In the genomic region with DNA sequence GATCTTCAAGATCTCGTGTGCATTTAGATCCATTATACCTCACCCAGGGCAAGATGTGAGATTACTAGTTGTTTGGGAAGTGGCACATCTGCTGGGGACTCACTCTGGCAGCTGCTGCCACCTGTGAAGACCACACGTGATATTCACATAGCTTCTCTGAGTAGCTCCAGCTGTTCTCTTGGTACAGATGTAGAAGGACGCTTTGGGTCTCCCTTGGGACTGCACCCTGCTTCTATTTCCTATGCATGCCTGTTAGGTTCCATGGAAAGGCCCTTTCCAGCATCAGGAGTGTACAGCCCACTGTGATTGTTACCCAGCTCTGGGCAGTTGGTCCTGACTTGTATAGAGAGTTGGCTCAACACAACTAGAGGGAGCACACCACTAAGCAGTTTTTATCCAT, we compare ENCODE assay signal across 25 mouse cellular contexts. TPM values are rescaled to one million over a fixed set of nuclear protein-coding genes. Genes with fewer than 3 reads are reported as not detected.
DNase-seq lines count a peak whose midpoint lies in the region; ATAC-seq and TF ChIP-seq lines count a peak whose summit lies in the region.
"Had no signal": no experiment of that assay in that cellular context is flagged by ENCODE, and none has a peak within 500 bp of the region (broad histone marks: within the 10 kb centered on the region; RNA-seq: fewer than 3 reads in every experiment).

No protein-coding gene starts in this region.

- no peak overlapping the region for H3K27ac ChIP-seq in CH12.LX (ENCODE audit: insufficient read depth, low read depth)
- no peak overlapping the region for H3K27ac ChIP-seq in thymus, adult 2 months (ENCODE audit: control insufficient read depth, insufficient read depth, low read length)
- no peak overlapping the region for H3K27ac ChIP-seq in lung, postnatal 0 days (ENCODE audit: low read length)
- H3K27ac ChIP-seq in midbrain, postnatal 0 days (ENCODE audit: low read depth, low read length) = no peak overlapping the region
- H3K27ac ChIP-seq: embryonic facial prominence, embryonic 15.5 days; forebrain, embryonic 10.5 days; gastrocnemius, adult 2 months; heart, embryonic 10.5 days; hindbrain, embryonic 13.5 days; hindbrain, postnatal 0 days had no signal

- H3K4me2 ChIP-seq in CH12.LX (ENCODE audit: insufficient read depth, low read depth, poor library complexity, severe bottlenecking) = no peak overlapping the region
- H3K4me2 ChIP-seq in lung, postnatal 0 days (replicated peaks; ENCODE audit: low read depth, low read length) = no peak overlapping the region
- H3K4me2 ChIP-seq in midbrain, postnatal 0 days (ENCODE audit: low read depth, low read length, poor library complexity, severe bottlenecking) = no peak overlapping the region
- H3K4me2 ChIP-seq: embryonic facial prominence, embryonic 15.5 days; hindbrain, embryonic 13.5 days had no signal

- H3K9ac ChIP-seq in CH12.LX (ENCODE audit: insufficient read depth, low read depth) = no peak overlapping the region
- H3K9ac ChIP-seq in lung, postnatal 0 days (replicated peaks; ENCODE audit: low read depth) = no peak overlapping the region
- no peak overlapping the region for H3K9ac ChIP-seq in midbrain, postnatal 0 days (replicated peaks; ENCODE audit: low read length, poor library complexity, severe bottlenecking)
- H3K9ac ChIP-seq: embryonic facial prominence, embryonic 15.5 days; hindbrain, embryonic 13.5 days had no signal

- H3K79me2 ChIP-seq in CH12.LX (replicated peaks; ENCODE audit: control insufficient read depth, extremely low read depth, insufficient read depth, poor library complexity, severe bottlenecking) = no peaks in the 10 kb centered on the region

- peaks cover 4 to 23% of the 10 kb centered on the region in 2 experiments; a peak in 3 of 4 replicates for H3K4me1 ChIP-seq in CH12.LX (ENCODE audit: control insufficient read depth in 1 of 2, insufficient read depth in 2 of 2)
- peaks cover 15% of the 10 kb centered on the region for H3K4me1 ChIP-seq in thymus, adult 2 months (replicated peaks; ENCODE audit: control insufficient read depth, insufficient read depth, low read length)
- no peaks in the 10 kb centered on the region; the same call in 1 of the 2 replicates for H3K4me1 ChIP-seq in lung, postnatal 0 days (ENCODE audit: insufficient read depth, low read depth, low read length)
- no peaks in the 10 kb centered on the region for H3K4me1 ChIP-seq in midbrain, postnatal 0 days (ENCODE audit: insufficient read depth, low read length)

- H3K4me3 ChIP-seq in CH12.LX (replicated peaks in 1 of 3; ENCODE audit: low read depth in 2 of 3, low read length in 2 of 3, poor library complexity in 1 of 3) = no peak overlapping the region
- no peak overlapping the region for H3K4me3 ChIP-seq in thymus, adult 2 months (ENCODE audit: control insufficient read depth, insufficient read depth, low read length)
- no peak overlapping the region for H3K4me3 ChIP-seq in lung, postnatal 0 days (ENCODE audit: low read depth, low read length)
- no peak overlapping the region for H3K4me3 ChIP-seq in midbrain, postnatal 0 days (ENCODE audit: low read depth, low read length)
- H3K4me3 ChIP-seq: embryonic facial prominence, embryonic 15.5 days; erythroblast, embryonic 14.5 days; forebrain, embryonic 10.5 days; gastrocnemius, adult 2 months; heart, embryonic 10.5 days; hindbrain, embryonic 13.5 days had no signal

- dilution Hi-C loops in CH12.LX (cut with MboI; ENCODE audit: extremely low pct_ligation_motif_present, extremely low pct_unique_long_range_greater_than_20kb, low sequenced_read_pairs) = no loop called here

- WGBS in thymus, adult 2 months = 12% methylated on average over 3 of the region's 3 CpGs
- WGBS in lung, postnatal 0 days = 55% methylated on average over 3 of the region's 3 CpGs
- WGBS in midbrain, postnatal 0 days = 87% methylated on average over 3 of the region's 3 CpGs

- TF ChIP-seq CTCF in CH12.LX (conservative IDR thresholded peaks at IDR 0.05 in 1 of 2, IDR thresholded peaks at IDR 0.05 in 1 of 2; ENCODE audit: low read depth in 2 of 2, low read length in 2 of 2) = no peak
- TF ChIP-seq CTCF in thymus, adult 2 months (IDR thresholded peaks at IDR 0.05; ENCODE audit: borderline replicate concordance, control insufficient read depth, extremely low read depth, insufficient read depth, low read length, poor library complexity) = no peak
- TF ChIP-seq CTCF in lung, postnatal 0 days (IDR thresholded peaks at IDR 0.05) = no peak
- TF ChIP-seq CTCF in midbrain, postnatal 0 days (IDR thresholded peaks at IDR 0.05) = no peak

- H3K36me3 ChIP-seq in CH12.LX (replicated peaks in 1 of 2; ENCODE audit: control insufficient read depth in 1 of 2, insufficient read depth in 1 of 2, low read length in 1 of 2) = no peaks in the 10 kb centered on the region
- H3K36me3 ChIP-seq in thymus, adult 2 months (ENCODE audit: control insufficient read depth, insufficient read depth, low read length) = no peaks in the 10 kb centered on the region
- no peaks in the 10 kb centered on the region for H3K36me3 ChIP-seq in lung, postnatal 0 days (ENCODE audit: insufficient read depth, low read length)
- no peaks in the 10 kb centered on the region for H3K36me3 ChIP-seq in midbrain, postnatal 0 days (ENCODE audit: insufficient read depth, low read length)
- H3K36me3 ChIP-seq: embryonic facial prominence, embryonic 15.5 days; hindbrain, embryonic 13.5 days had no signal

- peak; percentile 63 for DNase-seq in CH12.LX (ENCODE audit: extremely low read depth)
- DNase-seq in thymus, adult 2 months = peak; percentile 47
- DNase-seq in thymus, postnatal 25 days = peak; percentile 52
- DNase-seq in lung, postnatal 0 days (ENCODE audit: low spot score) = no peak
- no peak for DNase-seq in midbrain, postnatal 0 days (ENCODE audit: low spot score)
- no peak for DNase-seq in gastrocnemius, postnatal 14 days
- DNase-seq: adrenal gland, postnatal 10 days; B cell, adult 2 months; cerebellum, adult 11 months; cerebellum, adult 8-10 months; cerebellum, postnatal 14 days; embryo, embryonic 11 days; gastrocnemius, adult 2 months; gastrocnemius, postnatal 36 days; heart, adult 18-20 months; heart, postnatal 14 days had no signal

- intact Hi-C loops in gastrocnemius, postnatal 14 days (cut with DNase I; ENCODE audit: low total_unique reads) = no loop called here

- TF ChIP-seq POLR2A in CH12.LX (IDR thresholded peaks at IDR 0.05; ENCODE audit: low read depth, low read length) = no peak
- no peak for TF ChIP-seq POLR2A in thymus, adult 2 months (IDR thresholded peaks at IDR 0.05; ENCODE audit: control insufficient read depth, extremely low read depth, insufficient read depth, low read length, poor library complexity)

- no peaks in the 10 kb centered on the region for H3K9me3 ChIP-seq in CH12.LX (replicated peaks; ENCODE audit: low read length)
- no peaks in the 10 kb centered on the region for H3K9me3 ChIP-seq in lung, postnatal 0 days (ENCODE audit: low read length)
- H3K9me3 ChIP-seq in midbrain, postnatal 0 days (ENCODE audit: low read length) = no peaks in the 10 kb centered on the region
- H3K9me3 ChIP-seq: embryonic facial prominence, embryonic 15.5 days; forebrain, embryonic 10.5 days; heart, embryonic 10.5 days; hindbrain, embryonic 13.5 days had no signal

- ATAC-seq in lung, postnatal 0 days = no peak
- ATAC-seq in midbrain, postnatal 0 days (ENCODE audit: low FRiP score) = no peak
- ATAC-seq: activated CD4-positive, CD25-positive, alpha-beta regulatory T cell, adult 4 months; forebrain, embryonic 14.5 days; hindbrain, postnatal 0 days; Patski had no signal

- peak; percentile 31 for TF ChIP-seq EP300 in CH12.LX (IDR thresholded peaks at IDR 0.05; ENCODE audit: low read length)
- no peak for TF ChIP-seq EP300 in lung, postnatal 0 days (IDR thresholded peaks at IDR 0.05)

- peaks cover 4% of the 10 kb centered on the region for H3K27me3 ChIP-seq in CH12.LX (replicated peaks)
- H3K27me3 ChIP-seq in thymus, adult 2 months (ENCODE audit: control insufficient read depth, insufficient read depth, low read length) = no peaks in the 10 kb centered on the region
- no peaks in the 10 kb centered on the region for H3K27me3 ChIP-seq in lung, postnatal 0 days (replicated peaks; ENCODE audit: insufficient read depth, low read length)
- no peaks in the 10 kb centered on the region for H3K27me3 ChIP-seq in midbrain, postnatal 0 days (ENCODE audit: insufficient read depth, low read length)
- H3K27me3 ChIP-seq: Patski had no signal

- in situ Hi-C loops in CH12.LX (cut with MboI; ENCODE audit: low pct_ligation_motif_present, low pct_unique_long_range_greater_than_20kb, low sequenced_read_pairs) = no loop called here

- TF ChIP-seq RAD21 in CH12.LX (IDR thresholded peaks at IDR 0.05; ENCODE audit: low read depth, low read length) = no peak

TF ChIP-seq in CH12.LX, 34 proteins besides CTCF, POLR2A, EP300 and RAD21 (continues in another document):
- TF ChIP-seq KAT2A (IDR thresholded peaks at IDR 0.05; ENCODE audit: insufficient replicate concordance, low read length) (no peak), NRF1 (IDR thresholded peaks at IDR 0.05; ENCODE audit: low read depth, low read length) (no peak), MAX (IDR thresholded peaks at IDR 0.05; ENCODE audit: low read length) (peak; percentile 49), MEF2A (IDR thresholded peaks at IDR 0.05; ENCODE audit: borderline replicate concordance, low read depth, low read length) (0 out of 2 replicates have a peak, but pooled peaks have one; percentile 28), RCOR1 (conservative IDR thresholded peaks at IDR 0.05; ENCODE audit: low read depth, low read length) (no peak), TCF12 (IDR thresholded peaks at IDR 0.05; ENCODE audit: low read depth, low read length) (peak; percentile 85), MYC (IDR thresholded peaks at IDR 0.05; ENCODE audit: low read depth, low read length) (no peak), NELFE (IDR thresholded peaks at IDR 0.05; ENCODE audit: low read depth, low read length) (no peak), BHLHE40 (IDR thresholded peaks at IDR 0.05; ENCODE audit: low read depth, low read length) (peak; percentile 91), MAFK (IDR thresholded peaks at IDR 0.05; ENCODE audit: insufficient replicate concordance, low read length) (no peak), ETS1 (conservative IDR thresholded peaks at IDR 0.05; ENCODE audit: low read depth, low read length) (peak; percentile 90), POLR2AphosphoS2 (IDR thresholded peaks at IDR 0.05; ENCODE audit: low read depth, low read length) (no peak), JUN (IDR thresholded peaks at IDR 0.05; ENCODE audit: insufficient read depth, low read depth, low read length) (no peak), USF1 (IDR thresholded peaks at IDR 0.05; ENCODE audit: low read depth, low read length) (no peak)

RNA-seq across cellular contexts. Expression of a gene that starts 39.8 kb away (rescaled TPM):
- total RNA-seq in CH12.LX (2012; rRNA removed) (3.9 and 6.1 TPM in 2 replicates), CH12.LX (2014; rRNA removed) (10.9 and 11.5 TPM in 2 replicates)
- 11.2 and 13.9 TPM in 2 replicates for polyA plus RNA-seq in CH12.LX (2012; ENCODE audit: insufficient read length, low read depth)
- 38.2 and 38.8 TPM in 2 replicates for polyA plus RNA-seq in thymus, adult 2 months (2012; rRNA removed)
- polyA plus RNA-seq in lung, postnatal 0 days (2015; fragmentation: Nextera tagmentation; extraction: Ambion mirVana) = 78.2 and 79.1 TPM in 2 replicates
- total RNA-seq in midbrain, postnatal 0 days (2014; rRNA removed) = 38.9 and 41.5 TPM in 2 replicates
- polyA plus RNA-seq in midbrain, postnatal 0 days (2015; fragmentation: Nextera tagmentation; extraction: Ambion mirVana) = 14.5 and 16.0 TPM in 2 replicates
- 10 to 100 TPM; 33.2 to 40.0 TPM for total RNA-seq in gastrocnemius, postnatal 14 days (2021)

Comparison
In these comparisons a context has a peak if more than half of its experiments do, and no peak if none do; other contexts are left out.
1. DNase-seq: peak in CH12.LX (single experiment), thymus, adult 2 months (single experiment) and thymus, postnatal 25 days (single experiment); none in lung, postnatal 0 days (single experiment), midbrain, postnatal 0 days (single experiment) and gastrocnemius, postnatal 14 days (single experiment).